Mouse (Mus musculus): ENCODE measurements around the gene Npas2. TPM values are rescaled to one million over a fixed set of nuclear protein-coding genes. Genes with fewer than 3 reads are reported as not detected.

Npas2 gene
- total and polyA plus RNA-seq, 2 experiments from 2014 or later, result 0.80 to 2.8 TPM

GRCm38 (mm10) chr1:39408668-39409067 lies 215.1 kb downstream of the Npas2 start:
- Histone ChIP-seq H3K4me2 (ENCODE audit: low read depth, low read length) (no peak overlapping the region), H3K4me1 (ENCODE audit: insufficient read depth, low read length) (no peaks in the 10 kb centered on the region), H3K9me3 (ENCODE audit: low read length) (no peaks in the 10 kb centered on the region), H3K4me3 (ENCODE audit: low read length) (no peak overlapping the region), H3K9ac (replicated peaks; ENCODE audit: low read length) (no peak overlapping the region), H3K27ac (no peak overlapping the region), H3K27me3 (ENCODE audit: insufficient read depth, low read length) (no peaks in the 10 kb centered on the region), H3K36me3 (ENCODE audit: insufficient read depth, low read length) (no peaks in the 10 kb centered on the region; the same call in 1 of the 2 replicates)
- 69% methylated on average over 7 of the region's 7 CpGs for WGBS
- TF ChIP-seq CTCF (IDR thresholded peaks at IDR 0.05; ENCODE audit: low read depth), result no peak
- ATAC-seq (no peak), DNase-seq (ENCODE audit: low spot score) (no peak)

GRCm38 (mm10) chr1:39410085-39410821 lies 216.7 kb downstream of the Npas2 start:
- Histone ChIP-seq H3K4me2 (ENCODE audit: low read depth, low read length) (no peak overlapping the region), H3K36me3 (ENCODE audit: insufficient read depth, low read length) (no peaks in the 10 kb centered on the region), H3K9me3 (ENCODE audit: low read length) (no peaks in the 10 kb centered on the region), H3K27me3 (ENCODE audit: insufficient read depth, low read length) (no peaks in the 10 kb centered on the region), H3K4me3 (ENCODE audit: low read length) (no peak overlapping the region), H3K27ac (no peak overlapping the region), H3K9ac (replicated peaks; ENCODE audit: low read length) (no peak overlapping the region), H3K4me1 (ENCODE audit: insufficient read depth, low read length) (no peaks in the 10 kb centered on the region)
- TF ChIP-seq CTCF (IDR thresholded peaks at IDR 0.05; ENCODE audit: low read depth), result no peak
- ATAC-seq, result no peak
- WGBS, result 64% methylated on average over 19 of the region's 19 CpGs
- no peak for DNase-seq (ENCODE audit: low spot score)

Small RNA genes within 50 kb of the gene (microRNA-seq; reads per million reads assigned to microRNA genes)
- gene Mir6349, result 0 reads per million in 2 experiments

Other genes starting within 250 kb of the Npas2 start
- 33.4 and 40.8 TPM in 2 replicates for gene Pdcl3, start 208.1 kb upstream of the Npas2 start, total RNA-seq (2014; rRNA removed)
- 148 and 151 TPM in 2 replicates for gene Pdcl3, start 208.1 kb upstream of the Npas2 start, polyA plus RNA-seq (2015; fragmentation: Nextera tagmentation; extraction: Ambion mirVana)
- 207 and 299 TPM in 2 replicates for gene Rpl31, start 174.1 kb downstream of the Npas2 start, total RNA-seq (2014; rRNA removed)
- gene Rpl31, start 174.1 kb downstream of the Npas2 start, polyA plus RNA-seq (2015; fragmentation: Nextera tagmentation; extraction: Ambion mirVana), result 353 and 367 TPM in 2 replicates